Mouse (Mus musculus): ENCODE measurements around the gene Tenm2. TPM values are rescaled to one million over a fixed set of nuclear protein-coding genes. Genes with fewer than 3 reads are reported as not detected.

Tenm2 gene
- polyA plus RNA-seq, 1 experiment = 14.4 TPM

- peak in 1 of 2 experiments; percentile 36 for DNase-seq (ENCODE audit: extremely low spot score in 1 of 2, low spot score in 1 of 2)
Measured at GRCm38 (mm10) chr11:36926705-36927406, 308.9 kb downstream of the Tenm2 start.

DNA sequence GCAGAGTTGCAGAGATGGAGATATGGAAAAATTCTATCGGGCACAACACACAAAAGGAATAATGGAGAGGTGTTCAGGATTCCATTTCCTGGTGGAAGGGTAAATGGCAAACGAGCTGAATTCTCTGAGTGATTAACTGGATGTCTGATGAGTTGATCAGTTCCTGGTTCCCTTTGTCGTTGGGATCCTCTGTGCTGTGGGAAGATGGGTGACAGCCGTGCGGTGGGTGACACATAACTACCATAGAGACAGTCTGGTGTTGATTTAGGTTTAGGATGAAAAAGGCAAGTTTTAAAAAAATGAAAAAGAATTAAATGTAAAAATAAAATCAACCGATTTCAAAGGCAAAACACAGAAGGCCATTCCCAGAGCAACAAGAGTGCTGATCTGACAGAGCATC lies 316.5 kb downstream of the Tenm2 start:
- DNase-seq (ENCODE audit: extremely low spot score in 1 of 2, low spot score in 1 of 2) = no peak

DNA sequence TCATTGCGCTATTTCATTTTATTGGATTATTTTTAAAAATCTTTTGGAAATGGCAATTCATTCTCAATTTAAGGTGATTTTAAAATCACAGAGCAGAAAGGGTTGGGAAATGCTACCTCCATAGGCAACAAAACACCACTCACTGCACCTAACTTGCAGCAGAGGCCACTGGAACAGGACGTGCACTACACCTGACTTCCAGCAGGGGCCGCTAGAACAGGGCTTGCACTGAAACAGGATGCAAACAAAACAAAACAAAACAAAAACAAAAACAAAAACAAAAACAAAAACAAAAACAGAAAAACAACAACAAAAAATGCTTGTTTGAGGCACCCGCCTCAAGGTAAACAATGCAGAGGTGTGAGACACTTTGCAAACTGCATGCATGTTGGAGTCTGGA lies 324.4 kb downstream of the Tenm2 start:
- no peak for DNase-seq (ENCODE audit: extremely low spot score in 1 of 2, low spot score in 1 of 2)

DNA sequence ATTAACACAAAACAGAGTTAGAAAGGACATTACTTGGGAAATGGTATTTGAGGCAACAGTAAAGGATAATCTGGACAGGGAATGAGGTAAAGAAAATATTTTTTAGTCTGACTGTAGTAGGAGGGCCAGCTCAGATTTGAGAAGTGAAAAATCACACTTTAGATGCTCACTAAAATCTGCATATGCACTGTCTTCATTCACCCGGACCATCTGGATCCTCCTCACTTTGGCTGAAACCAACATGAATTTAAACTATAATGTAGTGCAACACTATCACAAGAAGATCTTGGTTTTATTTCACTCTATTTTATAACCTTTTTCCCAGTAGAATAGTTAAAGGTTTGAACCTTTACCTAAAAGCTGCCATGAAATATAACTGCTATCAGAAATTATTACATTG lies 326.7 kb downstream of the Tenm2 start:
- DNase-seq (ENCODE audit: extremely low spot score in 1 of 2, low spot score in 1 of 2) = peak in 1 of 2 experiments; percentile 12

DNA sequence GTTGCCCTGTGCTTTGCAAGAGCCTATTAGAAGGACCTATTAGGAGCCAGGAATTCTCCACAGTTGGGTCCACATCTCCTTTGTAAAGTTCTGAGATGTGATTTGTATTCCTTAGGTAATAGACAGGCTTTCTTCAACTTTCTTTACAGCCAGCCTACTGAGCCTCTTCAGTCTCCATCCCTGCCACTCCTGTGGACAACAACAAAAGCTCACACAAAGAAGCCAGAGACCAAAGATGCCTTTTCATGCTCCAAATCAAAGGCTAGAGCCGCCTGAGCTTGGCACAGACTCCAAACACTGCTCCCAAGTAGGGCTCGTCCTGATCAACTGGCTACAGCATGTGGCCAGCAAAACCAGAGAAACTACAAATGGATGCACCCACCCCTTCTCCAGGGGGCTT lies 333.5 kb downstream of the Tenm2 start:
- DNase-seq (ENCODE audit: extremely low spot score in 1 of 2, low spot score in 1 of 2) = no peak

DNA sequence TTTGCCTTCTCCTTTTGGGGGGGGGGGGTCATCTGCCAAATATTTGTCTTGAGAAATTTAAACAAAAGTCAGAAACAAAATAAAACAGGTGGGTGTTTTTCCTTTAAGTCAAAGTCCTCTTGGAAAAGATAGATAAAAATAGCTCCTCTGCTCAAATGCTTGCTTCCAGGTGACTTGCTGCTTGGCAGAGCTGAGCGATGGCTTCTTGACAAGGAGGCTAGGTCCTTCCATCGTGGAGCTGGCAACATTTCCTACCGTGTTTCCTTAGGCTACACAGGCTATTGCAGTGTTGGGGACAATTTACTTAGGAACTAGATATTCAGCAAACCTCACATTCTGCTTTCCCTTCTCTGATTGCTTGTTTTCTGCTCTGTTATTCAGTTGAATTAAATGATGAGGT lies 342.7 kb downstream of the Tenm2 start:
- DNase-seq (ENCODE audit: extremely low spot score in 1 of 2, low spot score in 1 of 2) = no peak

DNA sequence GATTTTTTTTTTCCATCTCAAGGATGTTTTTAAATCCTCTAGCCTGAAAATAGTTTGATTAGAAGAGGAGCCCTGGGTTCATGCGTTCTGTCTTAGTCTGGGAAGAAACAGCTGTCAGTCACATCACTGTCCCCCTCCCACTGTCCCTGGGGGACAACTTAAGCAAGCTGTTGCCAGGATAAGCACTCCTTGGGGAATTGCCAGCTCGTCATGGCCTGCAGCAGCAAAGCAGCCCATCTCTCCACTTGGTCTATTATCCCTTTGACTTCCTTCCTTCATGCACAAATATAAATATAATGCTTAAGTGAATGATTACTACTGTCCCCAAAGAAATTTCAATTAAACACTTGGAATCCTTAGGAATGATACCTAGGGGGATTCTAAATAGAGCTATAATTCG lies 344.7 kb downstream of the Tenm2 start:
- no peak for DNase-seq (ENCODE audit: extremely low spot score in 1 of 2, low spot score in 1 of 2)

GRCm38 (mm10) chr11:36887490-36887889 lies 348.3 kb downstream of the Tenm2 start:
- no peak for DNase-seq (ENCODE audit: extremely low spot score in 1 of 2, low spot score in 1 of 2)

GRCm38 (mm10) chr11:36886147-36886546 lies 349.6 kb downstream of the Tenm2 start:
- no peak for DNase-seq (ENCODE audit: extremely low spot score in 1 of 2, low spot score in 1 of 2)

- DNase-seq (ENCODE audit: extremely low spot score in 1 of 2, low spot score in 1 of 2) = no peak
Measured at GRCm38 (mm10) chr11:36872961-36873360, 362.8 kb downstream of the Tenm2 start.

DNA sequence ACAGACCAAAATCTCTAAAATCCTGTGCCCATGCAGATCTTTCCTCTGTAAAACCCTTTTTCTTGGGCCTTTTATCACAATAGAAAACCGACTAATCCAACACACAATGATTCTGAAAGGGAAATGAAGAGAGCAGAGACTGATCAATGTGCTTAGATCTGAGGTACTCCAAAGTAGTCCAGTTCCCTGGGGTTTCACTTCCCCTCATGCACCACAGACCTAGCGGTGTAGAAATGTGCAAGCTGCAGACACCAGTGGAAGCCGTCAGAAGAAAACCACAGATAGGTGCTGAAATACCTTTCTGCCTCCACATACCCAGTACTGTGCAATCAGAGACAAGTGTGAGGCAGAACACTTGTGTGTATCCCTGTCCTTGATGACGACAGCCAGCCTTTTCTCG lies 365.2 kb downstream of the Tenm2 start:
- no peak for DNase-seq (ENCODE audit: extremely low spot score in 1 of 2, low spot score in 1 of 2)

- no peak for DNase-seq (ENCODE audit: extremely low spot score in 1 of 2, low spot score in 1 of 2)
Measured at GRCm38 (mm10) chr11:36851690-36852089, 384.1 kb downstream of the Tenm2 start.

DNA sequence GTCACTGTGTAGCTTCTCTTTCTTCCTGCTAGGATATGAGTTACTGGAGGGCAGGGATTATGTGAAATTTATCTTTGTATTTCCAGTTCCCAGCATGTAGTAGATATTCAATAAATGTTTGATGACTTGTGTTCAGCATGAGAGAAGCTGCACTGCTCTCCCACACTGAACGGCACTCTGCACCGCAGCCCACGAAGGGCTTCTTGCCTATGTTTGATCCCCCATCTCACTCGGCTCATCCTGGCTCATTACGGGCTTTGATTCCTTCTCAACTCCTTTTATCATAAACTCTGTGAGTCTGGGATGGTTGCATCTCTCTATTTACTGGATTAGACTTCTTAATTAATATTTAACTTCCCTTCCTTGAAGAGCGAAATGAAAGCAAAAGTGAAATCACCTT lies 388.3 kb downstream of the Tenm2 start:
- no peak for DNase-seq (ENCODE audit: extremely low spot score in 1 of 2, low spot score in 1 of 2)

- no peak for DNase-seq (ENCODE audit: extremely low spot score in 1 of 2, low spot score in 1 of 2)
Measured at GRCm38 (mm10) chr11:36832855-36833254, 402.9 kb downstream of the Tenm2 start.

DNA sequence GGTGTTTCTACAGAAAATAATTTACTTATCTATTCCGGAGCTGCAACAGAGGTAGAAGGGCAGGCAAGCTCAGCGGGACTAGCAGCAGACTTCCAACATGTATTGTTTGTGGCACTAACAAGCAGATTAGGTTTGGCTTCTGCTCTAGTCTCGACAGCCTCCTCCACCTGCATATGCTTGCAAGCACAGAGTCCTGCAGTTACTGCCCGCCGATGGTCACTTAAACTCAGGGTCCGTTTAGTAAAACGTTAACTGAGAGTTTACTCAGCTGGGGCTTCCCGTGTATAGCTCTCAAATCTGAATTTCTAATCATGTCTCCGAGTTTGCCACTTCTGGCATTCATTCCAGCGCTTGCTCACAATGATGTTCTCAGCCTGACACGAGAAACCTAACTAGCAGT lies 404.3 kb downstream of the Tenm2 start:
- no peak for DNase-seq (ENCODE audit: extremely low spot score in 1 of 2, low spot score in 1 of 2)

GRCm38 (mm10) chr11:36824666-36825065 lies 411.1 kb downstream of the Tenm2 start:
- no peak for DNase-seq (ENCODE audit: extremely low spot score in 1 of 2, low spot score in 1 of 2)

GRCm38 (mm10) chr11:36804615-36805014 lies 431.1 kb downstream of the Tenm2 start:
- DNase-seq (ENCODE audit: extremely low spot score in 1 of 2, low spot score in 1 of 2) = no peak

DNA sequence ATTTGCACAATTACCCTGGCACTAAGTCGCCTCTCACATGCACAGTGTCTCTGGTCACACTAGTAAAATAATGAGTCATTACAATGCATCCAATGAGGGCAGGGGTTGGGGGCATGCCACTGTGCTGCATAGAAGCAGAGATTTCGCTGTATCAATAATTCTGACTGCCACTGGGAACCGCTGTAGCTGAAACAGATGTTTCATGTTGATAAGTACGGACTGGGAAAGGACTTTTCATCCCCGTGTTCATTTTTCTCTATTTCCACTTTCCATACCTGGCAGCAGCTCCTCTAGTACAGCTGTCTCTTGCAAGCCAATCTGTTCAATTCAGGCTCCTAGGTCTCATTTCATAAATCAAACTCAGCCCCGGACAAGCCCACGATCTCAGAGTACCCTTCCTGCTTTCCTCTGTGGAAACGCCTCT lies 433.5 kb downstream of the Tenm2 start:
- DNase-seq (ENCODE audit: extremely low spot score in 1 of 2, low spot score in 1 of 2) = peak in 1 of 2 experiments; percentile 16

DNA sequence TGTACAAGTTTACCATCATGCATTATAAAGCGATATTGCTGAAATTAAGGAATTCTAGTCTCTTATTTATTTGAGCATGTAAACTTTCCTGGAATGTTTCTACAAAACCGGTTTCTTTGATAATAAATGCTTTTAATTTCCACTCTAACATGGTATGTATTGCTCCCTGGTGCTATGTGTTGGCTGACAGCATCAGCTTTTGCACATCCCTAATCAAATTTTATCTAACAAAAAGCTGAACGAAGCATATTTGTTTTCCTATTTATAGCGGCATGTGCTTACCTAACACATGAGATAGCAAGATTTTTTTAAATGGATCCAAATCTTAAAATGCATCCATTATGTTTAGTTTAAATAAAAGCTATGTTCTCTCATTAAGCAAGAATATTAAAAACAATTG lies 434.1 kb downstream of the Tenm2 start:
- DNase-seq (ENCODE audit: extremely low spot score in 1 of 2, low spot score in 1 of 2) = no peak

- no peak for DNase-seq (ENCODE audit: extremely low spot score in 1 of 2, low spot score in 1 of 2)
Measured at GRCm38 (mm10) chr11:36799409-36799808, 436.4 kb downstream of the Tenm2 start.

GRCm38 (mm10) chr11:36758009-36758408 lies 477.8 kb downstream of the Tenm2 start:
- no peak for DNase-seq (ENCODE audit: extremely low spot score in 1 of 2, low spot score in 1 of 2)

GRCm38 (mm10) chr11:36746286-36746685 lies 489.5 kb downstream of the Tenm2 start:
- DNase-seq (ENCODE audit: extremely low spot score in 1 of 2, low spot score in 1 of 2) = no peak

DNA sequence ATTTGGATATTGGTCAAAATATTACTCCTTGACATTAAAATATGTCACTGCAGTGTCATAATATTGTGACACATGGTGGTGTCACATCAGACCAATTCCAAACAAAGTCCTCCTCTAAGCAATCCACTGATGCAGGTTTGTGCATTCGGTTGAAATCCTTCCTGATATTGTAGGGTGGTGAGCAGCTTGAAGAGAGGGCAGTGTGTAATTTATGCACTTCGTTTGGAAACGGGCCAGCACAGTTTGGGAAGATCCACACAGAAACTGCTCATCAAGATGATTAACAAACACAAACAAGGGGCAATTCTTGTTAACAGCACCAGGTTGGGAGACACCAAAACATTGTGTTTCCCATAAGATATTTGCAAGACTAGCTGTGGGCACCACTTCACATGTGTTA lies 508.0 kb downstream of the Tenm2 start:
- no peak for DNase-seq (ENCODE audit: extremely low spot score in 1 of 2, low spot score in 1 of 2)

Data from frontal cortex, adult 2 months (tissue).